Mouse (Mus musculus) fibroblast of lung, adult 2 months (primary cell): ENCODE results near the gene Prmt2.

Experiments used
- DNase-seq: peaks from one replicate; pipeline ENCODE4 v3.0.0-alpha.2; 2011; ENCODE audit warnings: low read depth

The Prmt2 gene

GRCm38 (mm10) chr10:76237341-76238225 lies at the start of gene Prmt2:
Prmt2 (minus strand) TSS chr10:76237865.
- peak; percentile 85 for DNase-seq

GRCm38 (mm10) chr10:76278541-76279097 lies 41.0 kb upstream of the Prmt2 start:
- DNase-seq = no peak

DNA sequence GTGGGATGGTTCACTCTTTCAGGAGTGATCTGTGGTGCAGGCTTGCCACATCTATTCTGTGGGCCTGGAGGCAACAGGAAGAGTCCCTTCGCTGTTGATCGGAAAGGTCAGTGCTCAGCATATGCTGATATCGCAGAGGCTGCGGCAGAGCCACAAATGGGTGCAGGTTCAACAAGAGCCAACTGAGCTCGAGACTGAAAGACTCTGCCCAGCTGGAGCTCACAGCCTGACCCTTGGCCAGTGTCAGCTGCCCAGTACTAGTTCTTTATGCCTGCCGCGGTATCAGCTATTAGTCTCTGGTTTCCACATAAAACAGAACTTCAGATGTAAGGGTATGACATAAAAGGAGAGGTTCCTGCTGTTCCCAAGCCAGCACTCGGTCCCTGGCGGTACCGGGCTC lies 37.6 kb upstream of the Prmt2 start:
- no peak for DNase-seq

GRCm38 (mm10) chr10:76271238-76271637 lies 33.6 kb upstream of the Prmt2 start:
- DNase-seq = no peak

- no peak for DNase-seq
These were observed 24.8 kb upstream of the Prmt2 start for GRCm38 (mm10) chr10:76262431-76262830.

DNA sequence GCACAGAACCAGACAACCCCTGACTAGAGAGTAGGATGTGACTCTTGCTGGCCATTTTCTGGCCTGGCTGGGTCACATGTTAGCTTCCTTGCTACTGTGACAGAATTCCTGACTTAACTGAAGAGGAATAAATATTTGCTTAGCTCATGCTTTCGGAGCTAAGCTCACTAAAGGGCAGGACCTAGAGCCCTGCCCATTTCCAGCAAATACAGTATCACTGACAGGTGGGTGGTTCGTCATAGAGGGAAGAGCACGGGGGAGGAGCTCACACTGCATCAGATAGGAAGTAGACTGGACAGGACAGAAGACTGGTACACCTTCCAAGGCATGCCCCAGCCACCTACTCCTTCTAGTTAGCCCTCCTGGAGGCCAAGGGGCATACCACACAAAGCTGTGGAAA lies 23.8 kb upstream of the Prmt2 start:
- no peak for DNase-seq

- no peak for DNase-seq
These were observed 22.8 kb upstream of the Prmt2 start for GRCm38 (mm10) chr10:76260358-76261059.

DNA sequence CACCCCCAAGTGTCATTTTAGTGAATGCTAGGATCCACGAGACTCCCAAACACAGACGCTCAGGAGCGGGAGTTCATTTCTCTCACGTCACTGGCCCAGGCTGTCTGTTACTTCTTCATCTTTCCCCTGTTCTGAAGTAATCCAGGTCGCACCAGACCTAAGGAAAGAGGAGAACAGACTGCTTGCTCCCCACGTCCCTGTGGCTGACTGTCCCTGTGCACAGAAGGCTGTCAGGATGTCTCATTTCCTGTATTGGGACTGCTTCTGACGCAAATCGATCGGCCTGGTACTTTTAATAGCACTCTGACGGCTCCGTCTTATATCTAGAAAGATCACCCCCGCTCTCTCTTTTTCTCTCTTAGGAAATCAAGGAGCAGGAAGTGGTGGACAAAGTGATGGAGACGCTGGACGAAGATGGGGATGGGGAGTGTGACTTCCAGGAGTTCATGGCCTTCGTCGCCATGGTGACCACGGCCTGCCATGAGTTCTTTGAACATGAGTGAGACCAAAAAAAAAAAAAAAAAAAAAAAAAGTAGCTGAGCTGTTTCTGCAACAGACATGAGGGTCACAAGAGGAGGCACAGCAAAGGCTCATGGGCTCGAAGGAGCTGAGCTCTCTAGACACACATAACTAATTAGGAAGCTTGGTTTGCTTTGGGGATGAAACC lies 22.0 kb upstream of the Prmt2 start:
- no peak for DNase-seq

- peak; percentile 69 for DNase-seq
These were observed 20.2 kb upstream of the Prmt2 start for GRCm38 (mm10) chr10:76257719-76258390.

DNA sequence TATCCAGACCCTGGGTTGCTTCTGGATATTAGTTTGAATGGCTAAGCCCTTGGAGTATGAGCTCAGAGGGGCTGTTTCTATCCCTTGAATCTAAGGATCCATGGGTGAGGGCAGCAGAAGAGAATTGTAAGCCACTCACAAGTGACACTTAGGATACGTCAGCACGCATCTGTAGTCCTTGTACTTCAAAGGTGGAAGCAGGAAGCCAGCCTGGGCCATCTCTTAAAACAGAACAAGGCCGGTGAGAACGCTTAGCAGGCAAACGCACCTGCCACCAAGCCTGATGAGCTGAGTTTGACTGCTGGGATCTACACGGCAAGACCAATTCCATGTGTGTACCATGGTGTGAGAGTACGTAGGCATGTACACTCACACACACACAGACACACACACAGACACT lies 19.6 kb upstream of the Prmt2 start:
- no peak for DNase-seq

DNA sequence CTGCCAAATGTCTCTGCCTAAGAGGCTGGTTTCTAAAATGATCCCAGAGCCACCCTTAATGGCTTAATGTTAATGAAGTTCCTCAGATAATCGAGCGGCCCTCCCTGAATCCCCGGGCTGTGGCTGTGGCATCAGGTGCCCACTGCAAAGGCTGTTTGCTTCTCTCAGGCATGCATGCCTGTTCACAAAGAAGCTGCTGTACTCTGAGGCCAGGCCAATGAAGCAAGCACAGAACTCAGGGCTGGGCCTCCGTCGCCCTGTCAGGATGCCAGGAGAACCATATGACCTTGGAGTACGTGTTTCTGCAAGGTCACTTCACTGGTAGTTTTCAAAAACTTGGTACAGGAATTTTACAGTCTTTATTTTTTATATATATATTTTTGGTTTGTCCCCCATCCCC lies 18.0 kb upstream of the Prmt2 start:
- DNase-seq = peak; percentile 68

DNA sequence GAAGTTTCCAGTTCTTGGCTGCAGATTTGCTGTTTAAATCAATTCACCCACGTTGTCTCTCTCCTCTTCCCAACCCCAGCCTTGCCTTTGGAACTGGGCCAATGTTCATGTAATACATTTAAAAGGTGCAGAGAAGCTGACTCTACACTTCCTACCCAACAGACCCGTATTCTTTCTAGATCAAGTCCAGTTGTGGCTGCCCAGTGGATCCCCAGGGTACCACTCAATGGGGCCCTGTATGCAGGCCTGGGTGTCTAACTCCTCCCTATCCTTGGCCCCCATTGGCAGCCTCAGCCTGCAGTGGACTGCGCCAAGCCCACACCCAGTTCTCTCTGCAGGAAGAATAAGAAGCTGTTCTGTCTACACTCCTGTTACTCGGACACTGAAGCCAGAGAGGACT lies 15.9 kb upstream of the Prmt2 start, which contains the start of gene S100b:
TSS of gene S100b (plus strand) at position 318 of the 400 bp plus-strand sequence.
- no peak for DNase-seq

GRCm38 (mm10) chr10:76253079-76253478 lies 15.4 kb upstream of the Prmt2 start:
- DNase-seq = no peak

DNA sequence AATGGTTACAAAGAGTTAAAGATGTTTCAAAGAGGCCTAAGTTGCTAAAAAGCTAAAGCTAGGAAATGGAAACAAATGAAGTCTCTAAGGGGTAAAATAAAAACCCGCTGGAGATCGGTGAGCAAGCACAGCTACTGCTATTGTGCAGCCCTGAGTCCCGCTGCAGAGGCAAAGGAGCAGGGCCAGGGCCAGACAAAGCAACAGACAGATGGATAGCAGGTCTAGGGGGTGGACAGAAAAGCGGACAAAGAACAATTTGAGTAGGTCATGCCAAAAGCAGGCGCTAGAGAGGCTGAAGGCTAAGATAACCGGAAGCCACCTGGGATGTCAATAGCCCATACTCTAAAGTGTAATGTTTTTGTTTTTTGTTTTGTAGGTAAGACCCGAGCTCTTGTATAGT lies 13.2 kb upstream of the Prmt2 start:
- DNase-seq = no peak

DNA sequence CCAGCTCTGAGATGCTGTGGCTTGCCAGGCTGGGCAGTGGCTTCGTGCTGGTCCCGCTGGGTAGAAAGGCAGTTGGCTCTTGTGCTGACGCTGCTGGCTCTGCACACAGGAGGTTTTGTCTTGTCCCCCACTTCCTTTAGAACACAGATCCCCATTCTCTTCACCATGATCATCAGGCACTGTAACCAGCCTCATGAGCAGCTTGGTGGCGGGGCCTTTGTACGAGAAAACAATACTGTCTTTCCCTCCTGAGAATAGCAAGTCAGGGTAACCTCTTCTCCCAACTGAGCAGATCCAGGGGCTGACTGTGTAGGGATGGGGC lies 10.9 kb upstream of the Prmt2 start:
- DNase-seq = no peak

- DNase-seq = peak; percentile 61
These were observed 10.4 kb upstream of the Prmt2 start for GRCm38 (mm10) chr10:76247960-76248646.

DNA sequence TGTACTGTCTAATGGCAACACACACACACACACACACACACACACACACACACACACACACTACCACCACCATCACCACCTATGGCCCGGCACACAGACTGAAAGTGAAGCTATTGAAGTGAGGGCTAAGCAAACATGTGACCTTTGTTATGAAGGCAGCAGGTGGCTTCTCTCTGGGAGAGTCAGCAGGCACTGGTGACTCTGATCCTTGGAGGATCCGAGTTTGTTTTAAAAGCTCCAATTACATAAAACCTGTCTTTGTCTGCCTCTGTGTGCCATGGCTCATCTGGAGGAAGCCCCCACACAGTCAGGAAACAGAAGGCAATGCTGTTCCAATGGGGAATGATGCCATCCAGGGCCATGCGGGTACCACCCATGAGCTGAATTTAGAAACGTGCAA lies 8.9 kb upstream of the Prmt2 start:
- no peak for DNase-seq

- no peak for DNase-seq
These were observed 7.4 kb upstream of the Prmt2 start for GRCm38 (mm10) chr10:76245106-76245505.

GRCm38 (mm10) chr10:76239401-76239800 lies 1.7 kb upstream of the Prmt2 start:
- DNase-seq = no peak

GRCm38 (mm10) chr10:76229627-76230026 lies 8.0 kb downstream of the Prmt2 start:
- no peak for DNase-seq

- no peak for DNase-seq
These were observed 11.7 kb downstream of the Prmt2 start for GRCm38 (mm10) chr10:76225944-76226343.
